Mouse (Mus musculus) intestine, embryonic 14.5 days (tissue): ENCODE measurements around the gene Cdc42bpa. TPM values are rescaled to one million over a fixed set of nuclear protein-coding genes. Genes with fewer than 3 reads are reported as not detected.

Experiments
- polyA plus RNA-seq: library from polyadenylated mRNA; unstranded; fragments of >200 nt; fragmentation: Nextera tagmentation; extraction: Ambion mirVana; gene quantifications from 2 replicates; pipeline ENCODE4 v1.2.1, GENCODE M21; 2014

Cdc42bpa gene
- polyA plus RNA-seq, 1 experiment from 2014 or later: 14.1 TPM

Other genes starting within 250 kb of the Cdc42bpa start
- not detected in 2 replicates for gene Kif28, start 215.2 kb upstream of the Cdc42bpa start, polyA plus RNA-seq
- 0.17 and 0.28 TPM in 2 replicates for gene Gm10518, start 157.1 kb upstream of the Cdc42bpa start, polyA plus RNA-seq
- 33.1 and 35.1 TPM in 2 replicates for gene Ahctf1, start 156.8 kb upstream of the Cdc42bpa start, polyA plus RNA-seq
- 11.4 and 12.4 TPM in 2 replicates for gene Coq8a, start 239.1 kb downstream of the Cdc42bpa start, polyA plus RNA-seq